Mouse (Mus musculus): ENCODE results near the gene Elmod3. TPM values are rescaled to one million over a fixed set of nuclear protein-coding genes. Genes with fewer than 3 reads are reported as not detected.

Elmod3 gene
- polyA plus RNA-seq, 2 experiments: 2.9 to 4.9 TPM

DNA sequence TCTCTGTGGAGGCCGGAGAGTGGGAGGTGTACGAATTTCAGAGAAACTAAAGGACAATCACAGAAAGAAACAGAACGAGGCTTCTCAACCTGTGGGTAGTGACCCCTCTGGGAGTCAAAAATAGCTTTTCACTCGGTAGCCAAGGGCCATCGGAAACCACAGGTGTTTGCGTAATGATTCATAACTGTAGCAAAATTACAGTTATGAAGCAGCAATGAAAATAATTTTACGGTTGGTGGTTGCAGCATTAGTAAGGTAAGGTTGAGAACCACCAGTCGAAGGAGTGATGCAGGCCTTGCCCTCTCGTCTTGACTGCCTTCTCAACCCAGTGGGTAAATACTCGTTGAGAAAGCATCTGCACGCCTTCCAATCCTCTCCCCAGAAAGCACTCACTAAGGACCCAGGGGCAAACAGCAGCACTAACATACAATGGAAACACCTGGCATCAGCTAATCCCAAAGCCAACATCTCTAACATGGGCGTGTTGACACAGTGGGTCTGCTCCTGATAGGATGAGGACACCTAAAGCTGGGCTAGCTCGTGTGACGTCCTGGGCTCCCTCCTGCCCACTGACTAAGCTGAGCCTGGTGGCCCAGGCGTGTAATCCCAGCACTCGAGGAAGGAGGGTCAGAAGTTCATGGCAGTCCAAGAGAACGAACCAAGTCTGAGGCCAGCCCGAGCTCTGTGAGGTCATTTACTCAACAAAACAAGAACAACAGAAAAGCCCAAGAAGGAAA lies 43.2 kb upstream of the Elmod3 start:
- Histone ChIP-seq H3K27ac (no peak overlapping the region), H3K4me3 (ENCODE audit: insufficient read depth in 1 of 2, low read depth in 2 of 2, low read length in 2 of 2) (no peak overlapping the region), H3K27me3 (ENCODE audit: control insufficient read depth, insufficient read depth, low read length) (no peaks in the 10 kb centered on the region), H3K36me3 (replicated peaks; ENCODE audit: control insufficient read depth, insufficient read depth, low read depth) (no peaks in the 10 kb centered on the region), H3K9ac (replicated peaks) (no peak overlapping the region), H3K9me3 (ENCODE audit: control insufficient read depth, low read length) (no peaks in the 10 kb centered on the region), H3K4me2 (ENCODE audit: low read depth) (no peak overlapping the region), H3K4me1 (replicated peaks; ENCODE audit: control insufficient read depth in 2 of 2, insufficient read depth in 2 of 2, low read length in 1 of 2) (0 out of 4 replicates have a peak, but pooled peaks cover 0 to 2% of the 10 kb centered on the region in 2 experiments)
- TF ChIP-seq EP300 (IDR thresholded peaks at IDR 0.05; ENCODE audit: low read depth) (no peak), CTCF (IDR thresholded peaks at IDR 0.05; ENCODE audit: low read depth) (no peak)
- WGBS (ENCODE audit: insufficient replicate concordance): 59% methylated on average over 18 of the region's 18 CpGs
- DNase-seq (ENCODE audit: low read depth in 3 of 3, low spot score in 3 of 3): no peak
- ATAC-seq (ENCODE audit: insufficient read depth): no peak

DNA sequence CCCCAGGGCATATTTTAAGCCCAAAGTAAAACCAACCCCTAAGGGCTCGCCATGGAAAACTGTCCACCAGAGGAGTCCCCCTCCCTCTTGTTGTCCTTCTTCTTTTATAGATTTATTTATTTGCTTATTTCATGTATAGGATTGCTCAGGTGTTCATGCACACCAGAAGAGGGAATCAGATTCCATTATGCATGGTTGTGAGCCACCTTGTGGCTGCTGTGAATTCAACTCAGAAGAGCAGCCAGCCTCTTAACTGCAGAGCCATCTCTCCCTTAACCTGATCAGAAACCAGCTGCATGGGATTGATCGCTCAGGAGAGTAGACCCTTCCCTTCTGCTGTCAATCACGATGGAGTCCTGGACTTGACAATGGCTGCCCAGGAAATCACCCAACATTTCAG lies 38.7 kb upstream of the Elmod3 start:
- no peak for DNase-seq (ENCODE audit: low read depth in 3 of 3, low spot score in 3 of 3)
- ATAC-seq (ENCODE audit: insufficient read depth): no peak
- no peaks in the 10 kb centered on the region for H3K9me3 ChIP-seq (ENCODE audit: control insufficient read depth, low read length)
- H3K4me2 ChIP-seq (ENCODE audit: low read depth): no peak overlapping the region
- WGBS (ENCODE audit: insufficient replicate concordance): 53% methylated on average over 3 of the region's 3 CpGs
- TF ChIP-seq CTCF (IDR thresholded peaks at IDR 0.05; ENCODE audit: low read depth) (peak; percentile 29; the same call in 1 of the 2 replicates), EP300 (IDR thresholded peaks at IDR 0.05; ENCODE audit: low read depth) (no peak)
- peaks cover 0 to 5% of the 10 kb centered on the region in 2 experiments; a peak in 2 of 4 replicates for H3K4me1 ChIP-seq (replicated peaks; ENCODE audit: control insufficient read depth in 2 of 2, insufficient read depth in 2 of 2, low read length in 1 of 2)
- H3K36me3 ChIP-seq (replicated peaks; ENCODE audit: control insufficient read depth, insufficient read depth, low read depth): no peaks in the 10 kb centered on the region
- no peak overlapping the region for H3K9ac ChIP-seq (replicated peaks)
- H3K27me3 ChIP-seq (ENCODE audit: control insufficient read depth, insufficient read depth, low read length): no peaks in the 10 kb centered on the region
- H3K4me3 ChIP-seq (ENCODE audit: insufficient read depth in 1 of 2, low read depth in 2 of 2, low read length in 2 of 2): no peak overlapping the region
- no peak overlapping the region for H3K27ac ChIP-seq

GRCm38 (mm10) chr6:72635760-72636431 lies 37.7 kb upstream of the Elmod3 start:
- peak overlapping the region; percentile 11; the same call in 1 of the 2 replicates for H3K4me2 ChIP-seq (ENCODE audit: low read depth)
- H3K4me1 ChIP-seq (replicated peaks; ENCODE audit: control insufficient read depth in 2 of 2, insufficient read depth in 2 of 2, low read length in 1 of 2): peaks cover 0 to 4% of the 10 kb centered on the region in 2 experiments; a peak in 2 of 4 replicates
- H3K36me3 ChIP-seq (replicated peaks; ENCODE audit: control insufficient read depth, insufficient read depth, low read depth): no peaks in the 10 kb centered on the region
- 40% methylated on average over 12 of the region's 12 CpGs for WGBS (ENCODE audit: insufficient replicate concordance)
- no peak overlapping the region for H3K9ac ChIP-seq (replicated peaks)
- H3K4me3 ChIP-seq (ENCODE audit: insufficient read depth in 1 of 2, low read depth in 2 of 2, low read length in 2 of 2): no peak overlapping the region
- H3K27ac ChIP-seq: no peak overlapping the region
- peak; percentile 73 for TF ChIP-seq CTCF (IDR thresholded peaks at IDR 0.05; ENCODE audit: low read depth)
- no peak for TF ChIP-seq EP300 (IDR thresholded peaks at IDR 0.05; ENCODE audit: low read depth)
- DNase-seq (ENCODE audit: low read depth in 3 of 3, low spot score in 3 of 3) (peak in 1 of 3 experiments; percentile 20), ATAC-seq (ENCODE audit: insufficient read depth) (no peak)
- H3K27me3 ChIP-seq (ENCODE audit: control insufficient read depth, insufficient read depth, low read length): no peaks in the 10 kb centered on the region
- no peaks in the 10 kb centered on the region for H3K9me3 ChIP-seq (ENCODE audit: control insufficient read depth, low read length)

DNA sequence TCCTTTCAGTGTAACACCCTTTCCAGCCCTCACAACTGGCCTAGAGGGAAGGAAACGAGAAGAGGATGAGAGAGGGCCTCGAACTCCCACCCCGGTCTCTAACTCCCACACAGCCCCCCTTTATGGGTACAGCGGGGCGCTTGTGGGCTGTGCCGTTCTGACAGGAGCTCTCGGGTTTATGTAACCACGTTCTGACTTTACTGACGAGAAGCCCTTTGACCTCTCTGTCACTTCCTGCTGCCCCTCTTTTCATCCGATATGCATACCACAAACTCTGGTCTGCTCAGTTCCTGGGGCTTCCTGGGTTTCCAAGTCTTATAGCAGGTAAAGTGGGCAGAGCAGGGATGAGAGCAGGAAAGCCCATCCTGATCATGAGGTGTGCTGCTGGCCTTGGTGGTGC lies 36.1 kb upstream of the Elmod3 start:
- no peak overlapping the region for H3K27ac ChIP-seq
- no peaks in the 10 kb centered on the region for H3K27me3 ChIP-seq (ENCODE audit: control insufficient read depth, insufficient read depth, low read length)
- no peak overlapping the region for H3K9ac ChIP-seq (replicated peaks)
- no peaks in the 10 kb centered on the region for H3K9me3 ChIP-seq (ENCODE audit: control insufficient read depth, low read length)
- ATAC-seq (ENCODE audit: insufficient read depth) (no peak), DNase-seq (ENCODE audit: low read depth in 3 of 3, low spot score in 3 of 3) (no peak)
- no peak overlapping the region for H3K4me2 ChIP-seq (ENCODE audit: low read depth)
- H3K4me3 ChIP-seq (ENCODE audit: insufficient read depth in 1 of 2, low read depth in 2 of 2, low read length in 2 of 2): no peak overlapping the region
- no peak for TF ChIP-seq EP300 (IDR thresholded peaks at IDR 0.05; ENCODE audit: low read depth)
- no peak for TF ChIP-seq CTCF (IDR thresholded peaks at IDR 0.05; ENCODE audit: low read depth)
- 27% methylated on average over 10 of the region's 10 CpGs for WGBS (ENCODE audit: insufficient replicate concordance)
- H3K36me3 ChIP-seq (replicated peaks; ENCODE audit: control insufficient read depth, insufficient read depth, low read depth): no peaks in the 10 kb centered on the region
- H3K4me1 ChIP-seq (replicated peaks; ENCODE audit: control insufficient read depth in 2 of 2, insufficient read depth in 2 of 2, low read length in 1 of 2): peaks cover 0 to 4% of the 10 kb centered on the region in 2 experiments; a peak in 2 of 4 replicates

- no peak for DNase-seq (ENCODE audit: low read depth in 3 of 3, low spot score in 3 of 3)
- no peak overlapping the region for H3K27ac ChIP-seq
- H3K4me1 ChIP-seq (replicated peaks; ENCODE audit: control insufficient read depth in 2 of 2, insufficient read depth in 2 of 2, low read length in 1 of 2): peaks cover 0 to 4% of the 10 kb centered on the region in 2 experiments; a peak in 2 of 4 replicates
- H3K9me3 ChIP-seq (ENCODE audit: control insufficient read depth, low read length): no peaks in the 10 kb centered on the region
- no peaks in the 10 kb centered on the region for H3K27me3 ChIP-seq (ENCODE audit: control insufficient read depth, insufficient read depth, low read length)
- no peak for ATAC-seq (ENCODE audit: insufficient read depth)
- TF ChIP-seq CTCF (IDR thresholded peaks at IDR 0.05; ENCODE audit: low read depth): no peak
- TF ChIP-seq EP300 (IDR thresholded peaks at IDR 0.05; ENCODE audit: low read depth): no peak
- no peak overlapping the region for H3K4me2 ChIP-seq (ENCODE audit: low read depth)
- no peak overlapping the region for H3K9ac ChIP-seq (replicated peaks)
- 69% methylated on average over 6 of the region's 6 CpGs for WGBS (ENCODE audit: insufficient replicate concordance)
- no peak overlapping the region for H3K4me3 ChIP-seq (ENCODE audit: insufficient read depth in 1 of 2, low read depth in 2 of 2, low read length in 2 of 2)
- no peaks in the 10 kb centered on the region for H3K36me3 ChIP-seq (replicated peaks; ENCODE audit: control insufficient read depth, insufficient read depth, low read depth)
Measured at GRCm38 (mm10) chr6:72631700-72632099, 33.5 kb upstream of the Elmod3 start.

Data from liver, embryonic 14.5 days (tissue).